Mouse (Mus musculus): ENCODE results near the gene Nlrx1.

Gene Nlrx1

GRCm38 (mm10) chr9:44233802-44234478, 34.5 kb downstream of the Nlrx1 start, which contains the start of gene Cbl:
Gene Cbl, minus strand, starts transcription at chr9:44234049.
- peak; percentile 99 for DNase-seq

- DNase-seq, result no peak
Observed at GRCm38 (mm10) chr9:44233021-44233801, 35.2 kb downstream of the Nlrx1 start.

GRCm38 (mm10) chr9:44231609-44232008, 36.8 kb downstream of the Nlrx1 start:
- DNase-seq, result no peak

GRCm38 (mm10) chr9:44225993-44226392, 42.4 kb downstream of the Nlrx1 start:
- no peak for DNase-seq

GRCm38 (mm10) chr9:44213538-44213937, 54.9 kb downstream of the Nlrx1 start:
- no peak for DNase-seq

- DNase-seq, result no peak
Observed at GRCm38 (mm10) chr9:44212406-44212805, 56.0 kb downstream of the Nlrx1 start.

GRCm38 (mm10) chr9:44209416-44209815, 59.0 kb downstream of the Nlrx1 start:
- DNase-seq, result no peak

GRCm38 (mm10) chr9:44207840-44208239, 60.6 kb downstream of the Nlrx1 start:
- no peak for DNase-seq
